In genomic region chr5:25088111-25088510, GRCm38 (mm10) we compare ENCODE assay signal across 18 mouse cellular contexts.
"Had no signal": no experiment of that assay in that cellular context is flagged by ENCODE, and none has a peak within 500 bp of the region (broad histone marks: within the 10 kb centered on the region; RNA-seq: fewer than 3 reads in every experiment).

No protein-coding gene starts in this region.

- DNase-seq: kidney, adult 11 months; kidney, adult 8-10 months; kidney, postnatal 10 days; kidney, postnatal 36 days; lung, adult 2 months; right cerebral cortex, adult 18-20 months; right cerebral cortex, postnatal 14 days; right cerebral cortex, postnatal 4 days; thymus, postnatal 25 days had no signal

- H3K4me3 ChIP-seq: intestine, embryonic 15.5 days; kidney, embryonic 15.5 days; limb, embryonic 12.5 days; limb, embryonic 15.5 days; midbrain, embryonic 12.5 days; midbrain, embryonic 15.5 days; neural tube, embryonic 12.5 days; neural tube, embryonic 15.5 days had no signal

- H3K4me2 ChIP-seq: intestine, embryonic 15.5 days; kidney, embryonic 15.5 days; limb, embryonic 12.5 days; limb, embryonic 15.5 days; midbrain, embryonic 12.5 days; midbrain, embryonic 15.5 days; neural tube, embryonic 12.5 days; neural tube, embryonic 15.5 days had no signal

- ATAC-seq: intestine, embryonic 15.5 days; midbrain, embryonic 15.5 days had no signal

- H3K27me3 ChIP-seq: intestine, embryonic 15.5 days; kidney, embryonic 15.5 days; limb, embryonic 12.5 days; limb, embryonic 15.5 days; midbrain, embryonic 12.5 days; midbrain, embryonic 15.5 days; neural tube, embryonic 12.5 days; neural tube, embryonic 15.5 days had no signal

- H3K4me1 ChIP-seq: limb, embryonic 12.5 days; midbrain, embryonic 12.5 days; midbrain, embryonic 15.5 days; neural tube, embryonic 12.5 days had no signal

- H3K36me3 ChIP-seq: intestine, embryonic 15.5 days; kidney, embryonic 15.5 days; limb, embryonic 12.5 days; limb, embryonic 15.5 days; midbrain, embryonic 12.5 days; midbrain, embryonic 15.5 days; neural tube, embryonic 12.5 days; neural tube, embryonic 15.5 days had no signal

- H3K9ac ChIP-seq: intestine, embryonic 15.5 days; kidney, embryonic 15.5 days; limb, embryonic 12.5 days; limb, embryonic 15.5 days; midbrain, embryonic 12.5 days; midbrain, embryonic 15.5 days; neural tube, embryonic 12.5 days; neural tube, embryonic 15.5 days had no signal

- H3K9me3 ChIP-seq: intestine, embryonic 15.5 days; kidney, embryonic 15.5 days; limb, embryonic 12.5 days; limb, embryonic 15.5 days; midbrain, embryonic 12.5 days; midbrain, embryonic 15.5 days; neural tube, embryonic 12.5 days; neural tube, embryonic 15.5 days had no signal

- H3K27ac ChIP-seq: intestine, embryonic 15.5 days; kidney, embryonic 15.5 days; limb, embryonic 12.5 days; limb, embryonic 15.5 days; midbrain, embryonic 12.5 days; midbrain, embryonic 15.5 days; neural tube, embryonic 12.5 days; neural tube, embryonic 15.5 days; stomach, postnatal 0 days had no signal
